Mouse (Mus musculus): ENCODE data around the gene Vps8. TPM values are rescaled to one million over a fixed set of nuclear protein-coding genes. Genes with fewer than 3 reads are reported as not detected.

The Vps8 gene
- polyA plus RNA-seq, 1 experiment from 2014 or later = 36.6 TPM

GRCm38 (mm10) chr16:21537312-21537711 is 114.4 kb downstream of the Vps8 start:
- Histone ChIP-seq H3K4me1 (no peaks in the 10 kb centered on the region), H3K27me3 (no peaks in the 10 kb centered on the region), H3K27ac (replicated peaks) (no peak overlapping the region), H3K4me3 (no peak overlapping the region), H3K9ac (replicated peaks) (no peak overlapping the region), H3K9me3 (no peaks in the 10 kb centered on the region), H3K36me3 (peaks cover 6% of the 10 kb centered on the region; the same call in 1 of the 2 replicates), H3K4me2 (replicated peaks) (no peak overlapping the region)
- ATAC-seq (replicated peaks) = no peak
- WGBS = 56% methylated on average over 3 of the region's 3 CpGs

GRCm38 (mm10) chr16:21538889-21539288 is 116.0 kb downstream of the Vps8 start:
- Histone ChIP-seq H3K4me2 (replicated peaks) (no peak overlapping the region), H3K9ac (replicated peaks) (no peak overlapping the region), H3K27ac (replicated peaks) (no peak overlapping the region), H3K4me3 (no peak overlapping the region), H3K36me3 (peaks cover 6% of the 10 kb centered on the region; the same call in 1 of the 2 replicates), H3K9me3 (no peaks in the 10 kb centered on the region), H3K4me1 (no peaks in the 10 kb centered on the region), H3K27me3 (no peaks in the 10 kb centered on the region)
- ATAC-seq (replicated peaks) = no peak
- WGBS = 57% methylated on average over 2 of the region's 2 CpGs

- Histone ChIP-seq H3K4me3 (no peak overlapping the region), H3K9me3 (no peaks in the 10 kb centered on the region), H3K27ac (replicated peaks) (no peak overlapping the region), H3K36me3 (peaks cover 2% of the 10 kb centered on the region; the same call in 1 of the 2 replicates), H3K4me1 (no peaks in the 10 kb centered on the region), H3K9ac (replicated peaks) (no peak overlapping the region), H3K4me2 (replicated peaks) (no peak overlapping the region), H3K27me3 (no peaks in the 10 kb centered on the region)
- ATAC-seq (replicated peaks) = no peak
- 44% methylated on average over 1 of the region's 1 CpGs for WGBS
Measured at GRCm38 (mm10) chr16:21542559-21542958, 119.6 kb downstream of the Vps8 start.

GRCm38 (mm10) chr16:21547446-21547845 is 124.5 kb downstream of the Vps8 start:
- no peak for ATAC-seq (replicated peaks)
- Histone ChIP-seq H3K36me3 (no peaks in the 10 kb centered on the region), H3K4me2 (replicated peaks) (no peak overlapping the region), H3K4me1 (no peaks in the 10 kb centered on the region), H3K9ac (replicated peaks) (no peak overlapping the region), H3K4me3 (no peak overlapping the region), H3K9me3 (no peaks in the 10 kb centered on the region), H3K27ac (replicated peaks) (no peak overlapping the region), H3K27me3 (no peaks in the 10 kb centered on the region)
- 76% methylated on average over 5 of the region's 5 CpGs for WGBS

- Histone ChIP-seq H3K4me2 (replicated peaks) (no peak overlapping the region), H3K9me3 (no peaks in the 10 kb centered on the region), H3K9ac (replicated peaks) (no peak overlapping the region), H3K36me3 (0 out of 2 replicates have a peak, but pooled peaks cover 3% of the 10 kb centered on the region), H3K4me3 (no peak overlapping the region), H3K27me3 (no peaks in the 10 kb centered on the region), H3K4me1 (no peaks in the 10 kb centered on the region), H3K27ac (replicated peaks) (no peak overlapping the region)
- WGBS = 85% methylated on average over 4 of the region's 4 CpGs
- no peak for ATAC-seq (replicated peaks)
Measured at GRCm38 (mm10) chr16:21549751-21550150, 126.8 kb downstream of the Vps8 start.

- ATAC-seq (replicated peaks) = no peak
- no peaks in the 10 kb centered on the region for H3K4me1 ChIP-seq
- no peak overlapping the region for H3K9ac ChIP-seq (replicated peaks)
- H3K27me3 ChIP-seq = no peaks in the 10 kb centered on the region
- H3K4me3 ChIP-seq = no peak overlapping the region
- 74% methylated on average over 7 of the region's 7 CpGs for WGBS
- H3K4me2 ChIP-seq (replicated peaks) = no peak overlapping the region
- H3K27ac ChIP-seq (replicated peaks) = no peak overlapping the region
- H3K9me3 ChIP-seq = no peaks in the 10 kb centered on the region
- 0 out of 2 replicates have a peak, but pooled peaks cover 3% of the 10 kb centered on the region for H3K36me3 ChIP-seq
Measured at GRCm38 (mm10) chr16:21550453-21550852, 127.5 kb downstream of the Vps8 start.

- WGBS = 82% methylated on average over 3 of the region's 3 CpGs
- H3K4me3 ChIP-seq = no peak overlapping the region
- no peaks in the 10 kb centered on the region for H3K27me3 ChIP-seq
- no peaks in the 10 kb centered on the region for H3K9me3 ChIP-seq
- no peak overlapping the region for H3K27ac ChIP-seq (replicated peaks)
- no peaks in the 10 kb centered on the region for H3K4me1 ChIP-seq
- H3K36me3 ChIP-seq = 0 out of 2 replicates have a peak, but pooled peaks cover 3% of the 10 kb centered on the region
- no peak for ATAC-seq (replicated peaks)
- no peak overlapping the region for H3K4me2 ChIP-seq (replicated peaks)
- H3K9ac ChIP-seq (replicated peaks) = no peak overlapping the region
Measured at GRCm38 (mm10) chr16:21553506-21553905, 130.6 kb downstream of the Vps8 start.

GRCm38 (mm10) chr16:21562625-21563300 is 139.8 kb downstream of the Vps8 start:
- Histone ChIP-seq H3K27me3 (no peaks in the 10 kb centered on the region), H3K9me3 (no peaks in the 10 kb centered on the region), H3K4me1 (no peaks in the 10 kb centered on the region), H3K27ac (replicated peaks) (no peak overlapping the region), H3K36me3 (peaks cover 2% of the 10 kb centered on the region; the same call in 1 of the 2 replicates), H3K4me3 (no peak overlapping the region), H3K9ac (replicated peaks) (no peak overlapping the region), H3K4me2 (replicated peaks) (no peak overlapping the region)
- WGBS = 93% methylated on average over 3 of the region's 3 CpGs
- ATAC-seq (replicated peaks) = no peak

- WGBS = 94% methylated on average over 6 of the region's 6 CpGs
- no peaks in the 10 kb centered on the region for H3K27me3 ChIP-seq
- ATAC-seq (replicated peaks) = no peak
- no peaks in the 10 kb centered on the region for H3K4me1 ChIP-seq
- H3K4me3 ChIP-seq = no peak overlapping the region
- no peak overlapping the region for H3K9ac ChIP-seq (replicated peaks)
- H3K4me2 ChIP-seq (replicated peaks) = no peak overlapping the region
- H3K27ac ChIP-seq (replicated peaks) = no peak overlapping the region
- peaks cover 7% of the 10 kb centered on the region; the same call in 1 of the 2 replicates for H3K36me3 ChIP-seq
- H3K9me3 ChIP-seq = no peaks in the 10 kb centered on the region
Measured at GRCm38 (mm10) chr16:21563322-21563721, 140.4 kb downstream of the Vps8 start.

GRCm38 (mm10) chr16:21567093-21567492 is 144.2 kb downstream of the Vps8 start:
- H3K27ac ChIP-seq (replicated peaks) = no peak overlapping the region

GRCm38 (mm10) chr16:21569952-21570351 is 147.0 kb downstream of the Vps8 start:
- 74% methylated on average over 7 of the region's 7 CpGs for WGBS
- H3K27ac ChIP-seq (replicated peaks) = no peak overlapping the region
- no peaks in the 10 kb centered on the region for H3K9me3 ChIP-seq
- no peaks in the 10 kb centered on the region for H3K27me3 ChIP-seq
- no peak overlapping the region for H3K9ac ChIP-seq (replicated peaks)
- H3K4me1 ChIP-seq = no peaks in the 10 kb centered on the region
- no peak overlapping the region for H3K4me2 ChIP-seq (replicated peaks)
- 0 out of 2 replicates have a peak, but pooled peaks cover 6% of the 10 kb centered on the region for H3K36me3 ChIP-seq
- no peak overlapping the region for H3K4me3 ChIP-seq
- ATAC-seq (replicated peaks) = no peak

More at GRCm38 (mm10) chr16:21567093-21567492, 144.2 kb downstream of the Vps8 start:
- H3K27me3 ChIP-seq = no peaks in the 10 kb centered on the region
- H3K4me2 ChIP-seq (replicated peaks) = no peak overlapping the region
- H3K4me1 ChIP-seq = no peaks in the 10 kb centered on the region
- 93% methylated on average over 5 of the region's 5 CpGs for WGBS
- no peak overlapping the region for H3K9ac ChIP-seq (replicated peaks)
- no peaks in the 10 kb centered on the region for H3K9me3 ChIP-seq
- no peak overlapping the region for H3K4me3 ChIP-seq
- ATAC-seq (replicated peaks) = no peak
- peaks cover 7% of the 10 kb centered on the region; the same call in 1 of the 2 replicates for H3K36me3 ChIP-seq

- 85% methylated on average over 5 of the region's 5 CpGs for WGBS
- Histone ChIP-seq H3K36me3 (0 out of 2 replicates have a peak, but pooled peaks cover 6% of the 10 kb centered on the region), H3K9me3 (no peaks in the 10 kb centered on the region), H3K9ac (replicated peaks) (no peak overlapping the region), H3K4me3 (no peak overlapping the region), H3K4me1 (no peaks in the 10 kb centered on the region), H3K27me3 (no peaks in the 10 kb centered on the region), H3K27ac (replicated peaks) (no peak overlapping the region), H3K4me2 (replicated peaks) (no peak overlapping the region)
- no peak for ATAC-seq (replicated peaks)
Measured at GRCm38 (mm10) chr16:21570786-21571185, 147.9 kb downstream of the Vps8 start.
